Mouse (Mus musculus) MN1 (cell line): ENCODE results near the gene Efcab11.
A peak's percentile ranks its signal among the peaks of the same experiment; 100 is the strongest.

Experiments
- DNase-seq: peaks from one replicate; pipeline ENCODE4 v3.0.0-alpha.2; 2016; ENCODE audit warnings: low spot score

Gene Efcab11

GRCm38 (mm10) chr12:99671866-99672191 is 212.4 kb downstream of the Efcab11 start:
- DNase-seq = no peak

GRCm38 (mm10) chr12:99671162-99671865 is 212.9 kb downstream of the Efcab11 start:
- DNase-seq = peak; percentile 78

DNA sequence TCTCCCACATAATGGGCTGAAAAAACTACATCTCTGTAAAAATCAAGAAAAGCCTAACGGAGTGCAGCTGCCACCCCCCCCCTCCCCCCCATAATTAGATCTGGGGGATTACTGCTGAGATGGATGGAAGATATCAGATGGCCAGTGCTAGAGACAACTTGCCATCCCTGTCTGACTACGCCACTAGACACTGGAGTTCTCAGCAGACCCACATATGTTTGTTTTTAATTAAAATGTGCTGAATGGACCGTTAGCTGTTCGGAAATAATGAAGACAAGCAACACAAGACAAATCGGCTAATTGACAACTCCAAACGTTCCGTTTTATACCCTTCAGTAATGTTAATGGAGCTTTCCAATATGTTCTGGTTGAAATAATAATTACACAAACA is 213.5 kb downstream of the Efcab11 start:
- no peak for DNase-seq

GRCm38 (mm10) chr12:99669976-99670761 is 214.1 kb downstream of the Efcab11 start:
- DNase-seq = peak; percentile 81

DNA sequence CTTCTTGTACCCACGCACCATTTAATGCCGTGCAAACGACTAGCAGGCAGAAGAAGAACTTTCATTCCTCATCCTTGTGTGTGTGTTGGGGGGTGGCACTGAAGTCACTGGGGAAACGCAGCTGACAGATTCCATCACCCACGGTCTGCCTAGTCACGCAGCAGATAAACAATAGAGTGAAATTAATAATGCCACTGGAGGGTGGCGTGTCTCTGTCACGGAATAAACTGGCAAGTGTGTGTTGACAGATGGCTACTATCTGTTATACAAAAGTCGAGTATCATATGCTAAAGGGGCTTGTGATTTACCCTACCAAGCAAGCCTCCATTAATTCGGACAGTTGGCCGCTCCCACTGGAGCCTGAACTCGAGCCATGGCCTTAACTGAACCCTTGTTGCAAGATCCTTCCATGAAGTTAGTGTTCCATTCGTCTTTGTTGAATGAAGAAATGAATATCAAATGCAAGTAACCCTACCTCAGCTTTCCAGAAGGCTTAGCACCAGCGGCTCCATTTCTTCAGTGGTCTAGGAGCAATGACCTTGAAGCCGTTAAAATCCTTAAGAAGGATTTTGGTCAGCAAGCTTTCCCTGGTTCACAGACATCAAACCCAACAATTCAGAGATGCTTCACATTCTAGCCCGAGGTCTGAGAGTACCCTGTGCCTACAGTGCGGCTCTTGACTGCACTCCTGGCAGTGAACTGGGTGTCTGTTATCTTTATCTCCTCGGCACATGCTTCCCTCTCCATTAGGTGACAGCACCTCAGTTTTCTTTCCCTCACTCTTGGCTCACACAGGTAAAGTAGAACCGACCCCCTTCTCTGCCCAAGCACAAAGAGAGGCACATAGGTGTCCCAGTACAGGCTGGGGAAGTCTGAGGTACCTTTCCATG is 229.0 kb downstream of the Efcab11 start:
- DNase-seq = no peak

DNA sequence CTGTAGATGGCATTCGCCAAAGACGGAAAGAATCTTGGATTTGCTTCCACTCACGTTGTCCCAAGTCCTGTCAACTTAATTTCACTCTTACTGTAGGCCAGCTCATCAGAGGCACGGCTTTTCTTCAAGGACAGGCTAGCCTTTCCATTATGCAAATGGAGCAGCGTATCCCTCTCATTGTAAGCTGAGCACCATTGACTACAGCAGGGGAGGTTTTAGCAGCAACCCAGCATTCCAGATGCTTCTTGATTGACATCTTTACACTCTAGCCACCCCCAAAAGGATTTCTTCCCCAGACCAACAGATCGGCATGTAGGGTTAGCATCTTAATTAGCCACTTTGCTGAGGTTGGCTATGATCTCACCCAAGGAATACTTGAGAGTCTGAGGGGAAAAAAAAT is 231.8 kb downstream of the Efcab11 start:
- DNase-seq = no peak

GRCm38 (mm10) chr12:99649732-99650131 is 234.5 kb downstream of the Efcab11 start:
- no peak for DNase-seq

- no peak for DNase-seq
These were observed 235.5 kb downstream of the Efcab11 start for GRCm38 (mm10) chr12:99648781-99649180.

GRCm38 (mm10) chr12:99646556-99647354 is 237.5 kb downstream of the Efcab11 start:
- DNase-seq = no peak

DNA sequence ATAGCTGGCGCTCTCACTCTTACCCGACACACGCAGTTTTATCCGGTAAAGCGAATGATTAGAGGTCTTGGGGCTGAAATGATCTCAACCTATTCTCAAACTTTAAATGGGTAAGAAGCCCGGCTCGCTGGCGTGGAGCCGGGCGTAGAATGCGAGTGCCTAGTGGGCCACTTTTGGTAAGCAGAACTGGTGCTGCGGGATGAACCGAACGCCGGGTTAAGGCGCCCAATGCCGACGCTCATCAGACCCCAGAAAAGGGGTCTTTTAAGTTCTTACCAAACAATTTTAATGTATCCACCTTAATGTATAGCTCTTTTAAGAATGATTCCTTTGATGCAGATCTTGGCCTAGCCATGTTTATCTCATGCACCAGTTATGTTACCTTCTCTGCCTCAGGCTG is 238.8 kb downstream of the Efcab11 start:
- DNase-seq = no peak

DNA sequence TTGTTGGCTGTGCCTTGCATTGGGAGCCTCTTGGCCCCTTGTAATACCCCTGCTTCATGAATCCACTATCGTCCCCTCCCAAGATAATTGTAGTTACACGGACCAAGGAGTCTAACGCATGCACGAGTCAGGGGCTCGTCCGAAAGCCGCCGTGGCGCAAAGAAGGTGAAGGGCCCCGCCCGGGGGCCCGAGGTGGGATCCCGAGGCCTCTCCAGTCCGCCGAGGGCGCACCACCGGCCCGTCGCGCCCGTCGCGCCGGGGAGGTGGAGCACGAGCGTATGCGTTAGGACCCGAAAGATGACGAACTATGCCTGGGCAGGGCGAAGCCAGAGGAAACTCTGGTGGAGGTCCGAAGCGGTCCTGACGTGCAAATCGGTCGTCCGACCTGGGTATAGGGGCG is 239.3 kb downstream of the Efcab11 start:
- DNase-seq = no peak
